9 mouse cellular contexts compared by ENCODE assay signal in the genomic region with DNA sequence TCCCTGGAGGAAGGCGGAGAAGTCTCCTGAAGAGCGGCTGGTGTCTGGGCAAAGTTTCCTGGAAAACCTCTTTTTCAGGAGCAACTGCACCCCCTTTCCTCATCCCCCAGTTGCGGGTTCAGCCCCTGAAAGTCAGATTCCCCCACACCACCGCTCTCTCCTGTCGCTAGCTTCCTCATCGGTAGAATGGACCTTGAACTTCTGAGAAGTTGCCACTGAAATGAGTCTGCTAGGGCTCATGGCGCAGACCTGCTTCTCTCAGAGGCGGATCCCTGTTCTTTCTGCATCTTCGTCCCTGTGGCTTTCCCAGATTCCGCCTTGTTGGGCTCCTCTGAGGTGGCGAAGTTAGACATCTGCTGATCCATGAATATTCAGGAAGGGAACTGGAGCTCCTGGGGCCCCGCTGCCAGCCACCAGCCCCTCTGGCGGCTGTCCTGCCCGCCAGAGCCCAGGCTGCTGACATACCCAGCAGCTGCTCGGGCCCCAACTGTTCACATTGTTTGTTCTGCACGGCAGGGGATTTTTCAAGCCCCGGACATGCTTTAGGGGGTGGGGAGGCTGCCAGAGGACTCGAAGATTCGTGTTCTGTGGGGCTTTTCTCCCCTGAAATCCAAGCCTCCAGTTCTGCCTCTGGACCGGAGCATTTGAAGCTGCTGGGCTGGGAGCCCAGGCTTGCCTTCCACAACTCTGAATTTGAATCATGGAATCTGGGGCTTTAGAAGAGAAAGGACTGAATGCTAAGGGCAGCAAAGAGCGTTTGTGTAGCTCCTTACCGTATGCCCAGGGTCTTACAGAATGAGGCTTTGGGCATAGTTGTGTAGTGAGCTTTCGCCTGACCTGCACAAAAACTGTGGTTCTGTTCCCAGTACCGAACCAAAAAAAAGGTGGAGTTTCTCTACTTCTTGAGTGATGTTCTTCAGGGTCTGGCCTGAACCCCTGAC. TPM values are rescaled to one million over a fixed set of nuclear protein-coding genes. Genes with fewer than 3 reads are reported as not detected.
DNase-seq lines count a peak whose midpoint lies in the region; ATAC-seq and TF ChIP-seq lines count a peak whose summit lies in the region.
"Had no signal": no experiment of that assay in that cellular context is flagged by ENCODE, and none has a peak within 500 bp of the region (broad histone marks: within the 10 kb centered on the region; RNA-seq: fewer than 3 reads in every experiment).

No protein-coding gene starts in this region.

- H3K27ac ChIP-seq in kidney, postnatal 0 days, result no peak overlapping the region
- peak overlapping the region; percentile 55 for H3K27ac ChIP-seq in embryonic facial prominence, embryonic 10.5 days (replicated peaks)
- H3K27ac ChIP-seq in hindbrain, embryonic 15.5 days (replicated peaks), result peak overlapping the region; percentile 71
- H3K27ac ChIP-seq in liver, embryonic 11.5 days (ENCODE audit: low read depth, low read length), result peak overlapping the region; percentile 53

- peak; percentile 23 for DNase-seq in kidney, postnatal 0 days (ENCODE audit: low spot score)
- no peak for DNase-seq in kidney, adult 9 months
- DNase-seq in embryonic facial prominence, embryonic 10.5 days (ENCODE audit: low spot score), result peak; percentile 65
- no peak for DNase-seq in liver, embryonic 11.5 days (ENCODE audit: low spot score)
- DNase-seq in right cerebral cortex, postnatal 10 days (ENCODE audit: low spot score in 2 of 2), result peak; percentile 80 to 85
- no peak for DNase-seq in ovary, adult 18-20 months (ENCODE audit: low spot score)
- no peak for DNase-seq in testis, postnatal 14 days (ENCODE audit: low spot score)

- H3K9me3 ChIP-seq in kidney, postnatal 0 days (replicated peaks; ENCODE audit: low read length), result no peaks in the 10 kb centered on the region
- H3K9me3 ChIP-seq in embryonic facial prominence, embryonic 10.5 days, result no peaks in the 10 kb centered on the region
- no peaks in the 10 kb centered on the region for H3K9me3 ChIP-seq in hindbrain, embryonic 15.5 days
- no peaks in the 10 kb centered on the region for H3K9me3 ChIP-seq in liver, embryonic 11.5 days (ENCODE audit: control insufficient read depth, low read length)

- WGBS in kidney, postnatal 0 days, result 23% methylated on average over 24 of the region's 24 CpGs
- WGBS in embryonic facial prominence, embryonic 10.5 days, result 9% methylated on average over 24 of the region's 24 CpGs
- WGBS in hindbrain, embryonic 15.5 days, result 8% methylated on average over 24 of the region's 24 CpGs
- WGBS in liver, embryonic 11.5 days, result 15% methylated on average over 24 of the region's 24 CpGs

- H3K4me1 ChIP-seq in kidney, postnatal 0 days (replicated peaks; ENCODE audit: insufficient read depth, low read length), result 0 out of 2 replicates have a peak, but pooled peaks cover 6% of the 10 kb centered on the region
- peaks cover 34% of the 10 kb centered on the region for H3K4me1 ChIP-seq in embryonic facial prominence, embryonic 10.5 days
- H3K4me1 ChIP-seq in hindbrain, embryonic 15.5 days (replicated peaks), result peaks cover 16% of the 10 kb centered on the region
- peaks cover 9% of the 10 kb centered on the region for H3K4me1 ChIP-seq in liver, embryonic 11.5 days (replicated peaks; ENCODE audit: control insufficient read depth, insufficient read depth, low read length)

- H3K4me3 ChIP-seq in kidney, postnatal 0 days (replicated peaks; ENCODE audit: low read depth, low read length), result no peak overlapping the region
- H3K4me3 ChIP-seq in embryonic facial prominence, embryonic 10.5 days, result peak overlapping the region; percentile 43
- no peak overlapping the region for H3K4me3 ChIP-seq in hindbrain, embryonic 15.5 days
- peak overlapping the region; percentile 14; the same call in 1 of the 2 replicates for H3K4me3 ChIP-seq in liver, embryonic 11.5 days (ENCODE audit: low read depth, low read length)

- peak overlapping the region; percentile 33; the same call in 1 of the 2 replicates for H3K9ac ChIP-seq in kidney, postnatal 0 days (ENCODE audit: low read depth, low read length)
- peak overlapping the region; percentile 25 for H3K9ac ChIP-seq in hindbrain, embryonic 15.5 days
- H3K9ac ChIP-seq in liver, embryonic 11.5 days (ENCODE audit: low read depth, low read length), result peak overlapping the region; percentile 48

- H3K36me3 ChIP-seq in kidney, postnatal 0 days (ENCODE audit: insufficient read depth, low read length), result no peaks in the 10 kb centered on the region
- H3K36me3 ChIP-seq in embryonic facial prominence, embryonic 10.5 days (replicated peaks), result peaks cover 8% of the 10 kb centered on the region; the same call in 1 of the 2 replicates
- peaks cover 3% of the 10 kb centered on the region; the same call in 1 of the 2 replicates for H3K36me3 ChIP-seq in hindbrain, embryonic 15.5 days
- no peaks in the 10 kb centered on the region for H3K36me3 ChIP-seq in liver, embryonic 11.5 days (ENCODE audit: control insufficient read depth, insufficient read depth, low read length)

- no peaks in the 10 kb centered on the region for H3K27me3 ChIP-seq in kidney, postnatal 0 days (ENCODE audit: insufficient read depth, low read length)
- peaks cover 23% of the 10 kb centered on the region for H3K27me3 ChIP-seq in embryonic facial prominence, embryonic 10.5 days (replicated peaks; ENCODE audit: low read depth, poor library complexity, severe bottlenecking)
- H3K27me3 ChIP-seq in hindbrain, embryonic 15.5 days, result no peaks in the 10 kb centered on the region
- H3K27me3 ChIP-seq in liver, embryonic 11.5 days (replicated peaks; ENCODE audit: control insufficient read depth, insufficient read depth, low read length), result peaks cover 26% of the 10 kb centered on the region

- no peak for TF ChIP-seq CTCF in kidney, postnatal 0 days (IDR thresholded peaks at IDR 0.05; ENCODE audit: low read depth)

- no peak for ATAC-seq in kidney, postnatal 0 days (replicated peaks; ENCODE audit: low FRiP score, low read depth)
- peak; percentile 84 for ATAC-seq in hindbrain, embryonic 15.5 days (ENCODE audit: low FRiP score, low read depth)
- ATAC-seq in liver, embryonic 11.5 days (replicated peaks; ENCODE audit: low FRiP score), result no peak

- peak overlapping the region; percentile 38 for H3K4me2 ChIP-seq in kidney, postnatal 0 days (ENCODE audit: low read length)
- H3K4me2 ChIP-seq in hindbrain, embryonic 15.5 days, result peak overlapping the region; percentile 42
- H3K4me2 ChIP-seq in liver, embryonic 11.5 days, result peak overlapping the region; percentile 54

RNA-seq across cellular contexts. Expression of gene Igdcc4, which starts 8.1 kb away (rescaled TPM):
- polyA plus RNA-seq in kidney, postnatal 0 days (2015; fragmentation: Nextera tagmentation; extraction: Ambion mirVana), result 4.9 and 5.2 TPM in 2 replicates
- 9.7 and 11.5 TPM in 2 replicates for polyA plus RNA-seq in embryonic facial prominence, embryonic 10.5 days (2016; fragmentation: Nextera tagmentation; extraction: Ambion mirVana)
- polyA plus RNA-seq in hindbrain, embryonic 15.5 days (2015; fragmentation: Nextera tagmentation; extraction: Ambion mirVana), result 17.3 and 17.4 TPM in 2 replicates
- 12.0 and 15.0 TPM in 2 replicates for polyA plus RNA-seq in liver, embryonic 11.5 days (2014; fragmentation: Nextera tagmentation; extraction: Ambion mirVana)

RNA-seq across cellular contexts. Expression of gene Igdcc3, which starts 31.6 kb away (rescaled TPM):
- polyA plus RNA-seq in kidney, postnatal 0 days (2015; fragmentation: Nextera tagmentation; extraction: Ambion mirVana), result 2.2 and 2.4 TPM in 2 replicates
- polyA plus RNA-seq in embryonic facial prominence, embryonic 10.5 days (2016; fragmentation: Nextera tagmentation; extraction: Ambion mirVana), result 167 and 281 TPM in 2 replicates
- polyA plus RNA-seq in hindbrain, embryonic 15.5 days (2015; fragmentation: Nextera tagmentation; extraction: Ambion mirVana), result 9.9 and 10.9 TPM in 2 replicates
- polyA plus RNA-seq in liver, embryonic 11.5 days (2014; fragmentation: Nextera tagmentation; extraction: Ambion mirVana), result 4.8 and 5.5 TPM in 2 replicates
- polyA plus RNA-seq: large intestine, adult 2 months had no signal

Comparison
In these comparisons a context has a peak if more than half of its experiments do, and no peak if none do; other contexts are left out.
1. DNase-seq: peak in kidney, postnatal 0 days (single experiment), embryonic facial prominence, embryonic 10.5 days (single experiment) and right cerebral cortex, postnatal 10 days (2 of 2); none in kidney, adult 9 months (single experiment), liver, embryonic 11.5 days (single experiment), ovary, adult 18-20 months (single experiment) and testis, postnatal 14 days (single experiment).
2. H3K4me3 ChIP-seq: peak in embryonic facial prominence, embryonic 10.5 days (single experiment) and liver, embryonic 11.5 days (single experiment); none in kidney, postnatal 0 days (single experiment) and hindbrain, embryonic 15.5 days (single experiment).
3. RNA of gene Igdcc3, which starts 31.6 kb away (polyA plus RNA-seq): 167 to 281 TPM in embryonic facial prominence, embryonic 10.5 days; 9.9 to 10.9 TPM in hindbrain, embryonic 15.5 days, 4.8 to 5.5 TPM in liver, embryonic 11.5 days and 2.2 to 2.4 TPM in kidney, postnatal 0 days; every median in the first group is over 10 times any median in the second.
4. Peak in every context shown above with its lines, with median percentiles within 50 percentile points of each other: H3K4me2 ChIP-seq and H3K9ac ChIP-seq.